Mouse (Mus musculus) lung, postnatal 0 days (tissue): ENCODE results near the gene Rufy3. TPM values are rescaled to one million over a fixed set of nuclear protein-coding genes. Genes with fewer than 3 reads are reported as not detected.

ENCODE experiments used
- ATAC-seq: fragments of 200-750 bp; cut with Nextera tagmentation; 2 replicates; pipeline ENCODE4 v1.8.0; 2017; ENCODE audit warnings: moderate library complexity
- DNase-seq: peaks from one replicate; pipeline ENCODE4 v3.0.0-alpha.2; 2016; ENCODE audit warnings: low spot score
- H3K27ac ChIP-seq: fragments of 300-500 bp; sonication (generic); 2 replicates; pipeline ENCODE4 v1.5.1; 2014; ENCODE audit warnings: antibody characterized with exemption, mild to moderate bottlenecking, low read length, mixed read lengths
- H3K27me3 ChIP-seq: fragments of 300-500 bp; sonication (generic); replicated peaks from 2 replicates; pipeline ENCODE4 v1.6.1; 2014; ENCODE audit warnings: low read length, mixed read lengths; ENCODE audit not compliant: insufficient read depth
- H3K36me3 ChIP-seq: fragments of 300-500 bp; sonication (generic); 2 replicates; pipeline ENCODE4 v1.6.1; 2014; ENCODE audit warnings: low read length, mixed read lengths; ENCODE audit not compliant: insufficient read depth
- H3K4me1 ChIP-seq: fragments of 300-500 bp; sonication (generic); 2 replicates; pipeline ENCODE4 v1.6.1; 2014; ENCODE audit warnings: antibody characterized with exemption, low read depth, low read length, mixed read lengths; ENCODE audit not compliant: insufficient read depth
- H3K4me2 ChIP-seq: fragments of 300-500 bp; sonication (generic); replicated peaks from 2 replicates; pipeline ENCODE4 v1.6.1; 2014; ENCODE audit warnings: low read depth, mild to moderate bottlenecking, low read length, moderate library complexity, mixed read lengths
- H3K4me3 ChIP-seq: fragments of 300-500 bp; sonication (generic); 2 replicates; pipeline ENCODE4 v1.5.1; 2014; ENCODE audit warnings: low read depth, low read length
- H3K9ac ChIP-seq: fragments of 300-500 bp; sonication (generic); replicated peaks from 2 replicates; pipeline ENCODE4 v1.6.1; 2014; ENCODE audit warnings: low read depth, mild to moderate bottlenecking
- H3K9me3 ChIP-seq: fragments of 300-500 bp; sonication (generic); 2 replicates; pipeline ENCODE4 v1.6.1; 2016; ENCODE audit warnings: low read length, mixed read lengths
- CTCF ChIP-seq: IDR thresholded peaks from 2 replicates; pipeline ENCODE4 v1.5.1; 2016; ENCODE audit warnings: antibody characterized with exemption, mild to moderate bottlenecking
- EP300 ChIP-seq: IDR thresholded peaks from 2 replicates; pipeline ENCODE4 v1.6.1; 2016; ENCODE audit warnings: antibody characterized with exemption, mild to moderate bottlenecking, control low read depth
- WGBS: fragments of 180-500 bp; shearing (Covaris S2); extraction: QIAGEN DNeasy Blood & Tissue Kit; methylation state at CpG from one replicate; pipeline ENCODE4 v1.1.7; 2014; 5-methylcytosine and 5-hydroxymethylcytosine counted together
- polyA plus RNA-seq: library from polyadenylated mRNA; unstranded; fragments of >200 nt; fragmentation: Nextera tagmentation; extraction: Ambion mirVana; gene quantifications from 2 replicates; pipeline ENCODE4 v1.2.1, GENCODE M21; 2015

Gene Rufy3
- polyA plus RNA-seq, 1 experiment from 2014 or later, result 7.5 TPM

DNA sequence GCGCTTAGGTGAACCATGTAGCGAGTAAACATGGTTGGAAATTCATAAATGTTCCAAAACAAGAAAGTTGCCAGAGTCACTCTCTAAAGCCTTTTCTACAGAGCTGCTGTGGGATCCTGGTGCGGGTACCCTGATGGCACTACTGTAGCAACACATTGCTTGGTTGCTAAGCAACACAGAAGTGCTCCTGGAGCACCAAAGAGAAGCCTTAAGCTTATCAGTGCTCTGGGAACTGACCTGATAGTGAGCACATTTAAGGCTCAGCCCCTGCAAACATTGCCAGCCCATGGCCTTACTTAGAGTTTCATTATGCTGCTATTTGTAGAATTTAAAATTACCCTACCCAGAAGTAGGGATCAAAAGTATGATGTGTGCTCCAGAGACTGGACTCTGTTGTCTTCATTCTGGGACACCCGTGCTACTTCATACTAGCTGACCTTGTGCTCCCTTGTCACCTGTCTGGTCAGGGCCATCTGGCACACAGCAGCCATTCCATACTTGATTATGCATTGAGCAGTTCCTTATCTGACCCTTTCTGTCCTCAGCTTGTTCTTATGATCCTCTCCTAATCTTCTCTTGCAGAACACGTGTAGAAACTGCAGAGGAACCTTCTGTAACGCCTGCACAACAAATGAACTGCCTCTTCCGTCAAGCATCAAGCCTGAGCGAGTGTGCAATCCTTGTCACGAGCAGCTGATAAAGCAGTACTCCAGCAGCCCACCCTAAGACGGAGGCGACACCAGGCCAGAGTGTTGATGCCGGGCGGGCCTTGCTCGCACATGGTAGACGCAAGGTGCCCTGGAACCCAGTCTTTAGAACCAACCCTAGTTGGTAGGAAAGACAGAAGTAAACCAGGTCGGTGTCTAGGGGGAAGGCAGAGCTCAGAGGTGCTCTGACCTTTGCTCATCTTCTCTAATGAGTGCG lies 84.7 kb downstream of the Rufy3 start:
- Histone ChIP-seq H3K36me3 (no peaks in the 10 kb centered on the region; the same call in 1 of the 2 replicates), H3K4me1 (no peaks in the 10 kb centered on the region), H3K27ac (no peak overlapping the region), H3K4me3 (no peak overlapping the region), H3K4me2 (no peak overlapping the region), H3K9ac (no peak overlapping the region), H3K9me3 (no peaks in the 10 kb centered on the region), H3K27me3 (no peaks in the 10 kb centered on the region)
- WGBS, result 60% methylated on average over 17 of the region's 17 CpGs
- no peak for TF ChIP-seq CTCF
- no peak for TF ChIP-seq EP300
- ATAC-seq (no peak), DNase-seq (no peak)

GRCm38 (mm10) chr5:88652589-88652988 lies 87.7 kb downstream of the Rufy3 start:
- TF ChIP-seq EP300 (no peak), CTCF (no peak)
- H3K27me3 ChIP-seq, result no peaks in the 10 kb centered on the region
- H3K4me1 ChIP-seq, result no peaks in the 10 kb centered on the region
- no peaks in the 10 kb centered on the region for H3K9me3 ChIP-seq
- H3K4me2 ChIP-seq, result no peak overlapping the region
- WGBS, result 75% methylated on average over 5 of the region's 5 CpGs
- DNase-seq (no peak), ATAC-seq (no peak)
- H3K4me3 ChIP-seq, result no peak overlapping the region
- H3K27ac ChIP-seq, result no peak overlapping the region
- H3K9ac ChIP-seq, result no peak overlapping the region
- H3K36me3 ChIP-seq, result no peaks in the 10 kb centered on the region; the same call in 1 of the 2 replicates

- H3K4me1 ChIP-seq, result no peaks in the 10 kb centered on the region
- DNase-seq (no peak), ATAC-seq (no peak)
- H3K36me3 ChIP-seq, result peaks cover 20% of the 10 kb centered on the region; the same call in 1 of the 2 replicates
- TF ChIP-seq EP300 (no peak), CTCF (no peak)
- H3K27me3 ChIP-seq, result no peaks in the 10 kb centered on the region
- no peak overlapping the region for H3K4me2 ChIP-seq
- 100% methylated on average over 1 of the region's 1 CpGs for WGBS
- H3K9ac ChIP-seq, result no peak overlapping the region
- H3K4me3 ChIP-seq, result no peak overlapping the region
- no peak overlapping the region for H3K27ac ChIP-seq
- H3K9me3 ChIP-seq, result no peaks in the 10 kb centered on the region
Observed at GRCm38 (mm10) chr5:88657868-88658267, 93.0 kb downstream of the Rufy3 start.

DNA sequence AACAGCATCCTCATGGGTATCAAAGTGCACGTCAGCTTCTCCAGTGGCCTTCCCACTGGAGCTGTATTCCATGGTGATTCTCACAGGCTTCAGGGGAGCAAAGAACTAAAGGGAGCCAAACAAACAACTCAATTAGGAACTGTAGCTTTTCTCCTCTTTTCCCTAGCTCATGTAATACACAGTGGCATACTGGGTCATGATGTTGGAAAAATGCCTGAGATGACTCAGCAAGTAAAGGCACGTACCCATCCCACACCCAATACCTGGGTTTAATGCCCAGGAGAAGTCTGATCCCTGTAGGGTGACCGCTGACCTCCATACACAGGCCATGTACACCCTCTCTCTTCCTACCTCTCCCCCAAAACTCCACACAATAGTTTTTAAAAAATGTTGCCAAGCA lies 98.3 kb downstream of the Rufy3 start:
- Histone ChIP-seq H3K27me3 (no peaks in the 10 kb centered on the region), H3K4me1 (no peaks in the 10 kb centered on the region), H3K36me3 (peaks cover 32% of the 10 kb centered on the region; the same call in 1 of the 2 replicates), H3K9me3 (no peaks in the 10 kb centered on the region), H3K4me2 (no peak overlapping the region), H3K9ac (no peak overlapping the region), H3K27ac (no peak overlapping the region), H3K4me3 (no peak overlapping the region)
- DNase-seq (no peak), ATAC-seq (no peak)
- WGBS, result 93% methylated on average over 3 of the region's 3 CpGs
- TF ChIP-seq CTCF (no peak), EP300 (no peak)

DNA sequence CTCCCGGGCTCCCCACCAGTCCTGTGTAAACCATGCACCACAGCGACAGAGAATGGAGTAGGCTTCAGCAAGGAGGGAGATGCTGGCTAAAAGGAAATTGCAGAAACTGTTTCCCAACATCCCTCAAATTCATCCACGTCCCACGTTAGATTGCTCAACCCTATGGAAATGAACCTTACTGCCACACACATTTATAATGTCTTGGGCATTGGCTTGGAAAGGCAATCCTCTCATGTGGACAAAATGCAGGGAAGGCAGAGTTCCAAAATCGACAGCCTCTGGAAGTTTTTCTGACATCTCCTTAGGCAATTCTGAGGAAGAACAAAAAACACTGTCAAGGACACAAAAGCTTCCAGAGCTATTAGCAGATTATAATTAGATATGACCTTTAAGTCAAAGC lies 99.0 kb downstream of the Rufy3 start:
- 77% methylated on average over 5 of the region's 5 CpGs for WGBS
- no peaks in the 10 kb centered on the region for H3K9me3 ChIP-seq
- TF ChIP-seq EP300 (no peak), CTCF (no peak)

GRCm38 (mm10) chr5:88674703-88675442 lies 110.0 kb downstream of the Rufy3 start:
- DNase-seq, result peak; percentile 34

More for the DNA sequence above, 99.0 kb downstream of the Rufy3 start:
- H3K4me2 ChIP-seq, result no peak overlapping the region
- H3K9ac ChIP-seq, result no peak overlapping the region
- H3K27me3 ChIP-seq, result no peaks in the 10 kb centered on the region
- ATAC-seq (no peak), DNase-seq (peak; percentile 27)
- H3K4me3 ChIP-seq, result no peak overlapping the region
- peaks cover 28% of the 10 kb centered on the region; the same call in 1 of the 2 replicates for H3K36me3 ChIP-seq
- no peak overlapping the region for H3K27ac ChIP-seq
- H3K4me1 ChIP-seq, result no peaks in the 10 kb centered on the region

More at GRCm38 (mm10) chr5:88674703-88675442, 110.0 kb downstream of the Rufy3 start:
- Histone ChIP-seq H3K4me3 (peak overlapping the region; percentile 94), H3K27ac (peak overlapping the region; percentile 98), H3K27me3 (no peaks in the 10 kb centered on the region), H3K9me3 (no peaks in the 10 kb centered on the region), H3K4me2 (peak overlapping the region; percentile 87), H3K9ac (peak overlapping the region; percentile 91), H3K4me1 (peaks cover 3% of the 10 kb centered on the region; the same call in 1 of the 2 replicates), H3K36me3 (peaks cover 5% of the 10 kb centered on the region; the same call in 1 of the 2 replicates)
- no peak for TF ChIP-seq CTCF
- TF ChIP-seq EP300, result no peak
- 1% methylated on average over 35 of the region's 47 CpGs for WGBS
- peak; percentile 11 for ATAC-seq
